Mouse (Mus musculus) stomach, postnatal 0 days (tissue): ENCODE data around the gene Tars2. TPM values are rescaled to one million over a fixed set of nuclear protein-coding genes. Genes with fewer than 3 reads are reported as not detected.

Source experiments
- ATAC-seq: fragments of 200-750 bp; cut with Nextera tagmentation; 2 replicates; pipeline ENCODE4 v1.8.0; 2017; ENCODE audit not compliant: low FRiP score, low TSS enrichment
- DNase-seq: peaks from one replicate; pipeline ENCODE4 v3.0.0-alpha.2; 2016; ENCODE audit warnings: low spot score
- H3K27ac ChIP-seq: fragments of 300-500 bp; sonication (generic); replicated peaks from 2 replicates; pipeline ENCODE4 v1.5.1; 2014; ENCODE audit warnings: mild to moderate bottlenecking, control low read depth
- H3K27me3 ChIP-seq: fragments of 300-500 bp; sonication (generic); 2 replicates; pipeline ENCODE4 v1.6.1; 2014; ENCODE audit warnings: low read length; ENCODE audit not compliant: control insufficient read depth, insufficient read depth
- H3K36me3 ChIP-seq: fragments of 300-500 bp; sonication (generic); 2 replicates; pipeline ENCODE4 v1.6.1; 2014; ENCODE audit warnings: low read length, mixed read lengths; ENCODE audit not compliant: control insufficient read depth, insufficient read depth
- H3K4me1 ChIP-seq: fragments of 300-500 bp; sonication (generic); replicated peaks from 2 replicates; pipeline ENCODE4 v1.6.1; 2014; ENCODE audit warnings: antibody characterized with exemption; ENCODE audit not compliant: control insufficient read depth, insufficient read depth
- H3K4me2 ChIP-seq: fragments of 300-500 bp; sonication (generic); replicated peaks from 2 replicates; pipeline ENCODE4 v1.6.1; 2014; ENCODE audit warnings: low read depth, mild to moderate bottlenecking, control low read depth, moderate library complexity
- H3K4me3 ChIP-seq: fragments of 300-500 bp; sonication (generic); 2 replicates; pipeline ENCODE4 v1.5.1; 2014; ENCODE audit warnings: low read depth, low read length, control low read depth
- H3K9ac ChIP-seq: fragments of 300-500 bp; sonication (generic); 2 replicates; pipeline ENCODE4 v1.6.1; 2014; ENCODE audit warnings: mild to moderate bottlenecking, low read length, control low read depth, mixed read lengths
- H3K9me3 ChIP-seq: fragments of 300-500 bp; sonication (generic); 2 replicates; pipeline ENCODE4 v1.6.1; 2016; ENCODE audit warnings: low read length; ENCODE audit not compliant: control insufficient read depth
- CTCF ChIP-seq: IDR thresholded peaks from 2 replicates; pipeline ENCODE4 v1.5.1; 2016; ENCODE audit warnings: antibody characterized with exemption, low read depth, mild to moderate bottlenecking, moderate library complexity
- EP300 ChIP-seq: optimal IDR thresholded peaks from 2 replicates; pipeline ENCODE3; 2016; ENCODE audit warnings: antibody characterized with exemption
- WGBS: fragments of 180-500 bp; shearing (Covaris S2); extraction: QIAGEN DNeasy Blood & Tissue Kit; methylation state at CpG from one replicate; pipeline ENCODE4 v1.1.7; 2014; 5-methylcytosine and 5-hydroxymethylcytosine counted together
- polyA plus RNA-seq: library from polyadenylated mRNA; unstranded; fragments of >200 nt; fragmentation: Nextera tagmentation; extraction: Ambion mirVana; gene quantifications from 2 replicates; pipeline ENCODE4 v1.2.1, GENCODE M21; 2015

Gene Tars2
- polyA plus RNA-seq, 1 experiment from 2014 or later: 22.4 TPM

DNA sequence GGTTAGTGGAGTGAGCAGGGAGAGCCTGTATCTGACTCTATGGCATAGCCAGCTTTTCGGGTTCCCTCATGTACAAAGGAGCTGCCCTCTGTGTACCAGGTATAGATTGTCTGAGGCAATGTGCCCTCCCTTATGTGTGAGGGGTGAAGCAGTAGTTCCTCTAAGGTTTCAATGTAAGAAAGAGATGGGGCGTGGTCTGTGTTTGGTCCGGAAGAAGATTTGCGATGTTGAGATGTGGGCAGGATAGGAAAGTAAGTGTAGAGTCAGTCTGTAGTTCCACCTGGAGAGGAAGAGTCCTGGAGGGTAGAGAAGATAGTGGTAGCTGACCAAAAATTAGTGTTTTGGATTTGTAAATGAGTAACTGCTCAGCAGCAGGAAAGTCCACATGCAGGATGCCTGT lies 51.0 kb downstream of the Tars2 start:
- ATAC-seq: no peak
- Histone ChIP-seq H3K9me3 (no peaks in the 10 kb centered on the region), H3K27ac (no peak overlapping the region), H3K4me1 (no peaks in the 10 kb centered on the region), H3K9ac (no peak overlapping the region), H3K4me3 (no peak overlapping the region), H3K27me3 (no peaks in the 10 kb centered on the region), H3K4me2 (no peak overlapping the region), H3K36me3 (no peaks in the 10 kb centered on the region)
- TF ChIP-seq EP300 (no peak), CTCF (no peak)
- WGBS: 74% methylated on average over 4 of the region's 4 CpGs
- DNase-seq: no peak

DNA sequence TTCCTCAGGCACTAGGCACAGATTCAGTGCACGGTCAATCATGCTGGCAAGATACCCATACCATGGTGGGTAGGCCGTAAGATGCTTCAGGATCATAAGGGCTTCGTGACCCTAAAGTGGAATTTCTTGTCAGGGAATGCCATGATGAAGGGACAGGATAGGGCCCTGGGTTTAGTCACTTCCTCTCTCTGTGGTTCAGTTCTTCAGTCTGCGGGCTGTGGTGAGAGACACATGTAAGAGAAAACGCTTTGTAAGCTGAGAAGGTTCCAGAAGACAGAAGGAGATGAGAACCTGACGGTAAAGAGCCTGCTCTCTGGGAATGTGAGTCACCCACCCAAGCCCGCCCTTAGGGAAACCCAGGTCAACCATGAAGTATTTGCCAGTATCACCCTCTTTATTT lies 52.5 kb downstream of the Tars2 start:
- no peak for DNase-seq
- H3K27me3 ChIP-seq: no peaks in the 10 kb centered on the region
- no peak overlapping the region for H3K4me2 ChIP-seq
- 79% methylated on average over 7 of the region's 7 CpGs for WGBS
- H3K36me3 ChIP-seq: no peaks in the 10 kb centered on the region
- H3K27ac ChIP-seq: no peak overlapping the region
- H3K9me3 ChIP-seq: no peaks in the 10 kb centered on the region
- no peaks in the 10 kb centered on the region for H3K4me1 ChIP-seq
- ATAC-seq: no peak
- H3K9ac ChIP-seq: no peak overlapping the region
- H3K4me3 ChIP-seq: no peak overlapping the region
- TF ChIP-seq CTCF (no peak), EP300 (no peak)

DNA sequence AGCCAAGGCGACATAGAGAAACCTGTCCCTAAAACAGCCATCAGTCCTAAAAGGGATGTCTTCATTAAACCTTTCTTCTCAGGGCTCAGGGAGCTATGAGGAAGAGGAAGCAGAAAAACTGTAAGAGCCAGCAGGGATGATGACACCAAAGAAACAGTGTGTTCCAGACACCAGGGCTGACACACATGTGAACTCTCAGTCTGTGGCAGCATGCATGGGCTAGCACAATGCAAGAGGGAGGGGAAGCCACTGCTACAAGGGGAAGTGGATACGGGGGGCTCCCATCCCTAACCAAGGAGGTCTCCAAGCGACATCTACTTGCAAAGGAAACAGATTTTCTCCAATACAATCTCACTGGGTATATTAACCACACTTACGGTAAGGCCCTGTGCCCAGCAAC lies 53.7 kb downstream of the Tars2 start:
- no peaks in the 10 kb centered on the region for H3K36me3 ChIP-seq
- DNase-seq (no peak), ATAC-seq (no peak)
- 0 out of 2 replicates have a peak, but pooled peaks cover 4% of the 10 kb centered on the region for H3K4me1 ChIP-seq
- H3K27me3 ChIP-seq: no peaks in the 10 kb centered on the region
- no peak overlapping the region for H3K27ac ChIP-seq
- 88% methylated on average over 4 of the region's 4 CpGs for WGBS
- H3K4me3 ChIP-seq: no peak overlapping the region
- no peaks in the 10 kb centered on the region for H3K9me3 ChIP-seq
- H3K4me2 ChIP-seq: no peak overlapping the region
- no peak overlapping the region for H3K9ac ChIP-seq
- TF ChIP-seq CTCF (no peak), EP300 (no peak)

DNA sequence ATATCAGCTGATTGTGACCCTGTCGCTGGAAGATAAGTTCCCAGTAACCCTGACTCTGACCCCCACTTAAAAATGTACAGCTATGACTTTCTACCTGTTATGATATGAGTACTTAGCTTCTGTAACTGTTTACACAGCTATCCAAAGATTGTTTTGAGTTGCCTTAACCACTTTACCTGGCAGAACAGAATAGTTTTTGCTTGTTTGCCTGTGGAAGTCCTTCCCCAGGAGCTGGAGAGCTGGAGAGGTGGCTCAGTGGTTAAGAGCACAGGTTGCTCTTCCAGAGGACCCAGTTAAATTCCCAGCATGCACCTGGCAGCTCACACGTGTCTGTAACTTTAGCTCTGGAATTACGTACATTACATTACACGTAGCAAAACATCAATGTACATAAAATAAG lies 55.4 kb downstream of the Tars2 start:
- Histone ChIP-seq H3K4me1 (0 out of 2 replicates have a peak, but pooled peaks cover 9% of the 10 kb centered on the region), H3K9ac (no peak overlapping the region), H3K4me3 (no peak overlapping the region), H3K36me3 (no peaks in the 10 kb centered on the region), H3K27ac (no peak overlapping the region), H3K9me3 (no peaks in the 10 kb centered on the region), H3K4me2 (no peak overlapping the region), H3K27me3 (no peaks in the 10 kb centered on the region)
- DNase-seq (no peak), ATAC-seq (no peak)
- WGBS: 72% methylated on average over 4 of the region's 4 CpGs
- TF ChIP-seq CTCF: no peak
- no peak for TF ChIP-seq EP300

DNA sequence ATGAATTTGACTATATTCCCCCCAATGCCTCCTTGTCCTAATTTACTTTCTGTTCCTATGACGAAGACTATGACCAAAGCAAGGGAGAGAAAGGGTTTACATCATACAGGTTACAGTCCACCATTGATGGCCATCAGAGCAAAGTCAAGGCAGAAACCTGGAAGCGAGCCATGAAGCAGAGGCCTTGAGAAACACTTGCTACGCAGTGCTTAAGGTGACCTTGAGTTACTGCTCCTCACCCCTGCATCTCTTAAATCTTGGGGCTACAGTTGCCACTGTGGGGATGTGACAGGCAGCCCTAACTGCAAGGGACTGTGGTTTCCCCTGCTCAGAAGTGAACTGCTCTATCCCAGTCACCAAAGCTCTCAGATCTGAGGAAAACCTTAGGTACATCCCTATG lies 56.7 kb downstream of the Tars2 start:
- Histone ChIP-seq H3K4me2 (no peak overlapping the region), H3K27ac (no peak overlapping the region), H3K9ac (no peak overlapping the region), H3K27me3 (no peaks in the 10 kb centered on the region), H3K9me3 (no peaks in the 10 kb centered on the region), H3K4me1 (0 out of 2 replicates have a peak, but pooled peaks cover 9% of the 10 kb centered on the region), H3K36me3 (no peaks in the 10 kb centered on the region), H3K4me3 (no peak overlapping the region)
- ATAC-seq: no peak
- 92% methylated on average over 3 of the region's 3 CpGs for WGBS
- TF ChIP-seq CTCF (no peak), EP300 (no peak)
- no peak for DNase-seq

DNA sequence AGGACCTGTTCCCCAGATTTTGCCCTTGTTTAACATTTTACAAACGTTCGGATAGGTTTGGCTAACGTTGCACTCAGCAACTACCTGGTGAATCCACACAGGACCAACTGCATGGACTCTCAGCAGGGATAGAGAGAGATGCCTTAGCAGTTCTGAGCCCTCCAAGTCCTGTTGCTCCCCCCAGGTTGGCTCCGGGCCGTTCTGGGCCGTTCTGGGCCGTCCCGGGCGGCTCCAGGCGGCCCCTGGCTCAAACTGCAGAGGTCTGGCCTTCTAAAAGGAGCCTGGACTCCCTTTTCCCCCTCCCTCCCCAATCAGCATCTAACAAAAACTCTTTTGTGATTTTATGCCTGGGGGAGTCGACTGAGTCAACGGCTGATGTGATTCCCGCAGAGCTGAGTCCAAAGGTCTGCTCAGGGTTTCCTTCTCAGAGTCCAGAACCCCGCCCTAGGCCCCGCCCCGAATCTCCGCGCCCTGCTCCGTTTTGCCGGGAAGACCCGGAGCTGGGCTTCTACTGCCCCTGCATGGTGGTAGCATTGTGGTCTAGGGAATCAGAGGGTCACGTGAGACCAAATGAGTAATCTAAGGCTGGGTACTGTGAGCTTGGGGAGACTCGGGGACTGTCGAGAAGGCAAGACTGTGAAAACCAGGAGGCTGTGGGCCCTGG lies 58.0 kb downstream of the Tars2 start:
- Histone ChIP-seq H3K9me3 (no peaks in the 10 kb centered on the region), H3K4me3 (peak overlapping the region; percentile 23), H3K27ac (peak overlapping the region; percentile 91), H3K9ac (peak overlapping the region; percentile 63), H3K4me1 (0 out of 2 replicates have a peak, but pooled peaks cover 9% of the 10 kb centered on the region), H3K36me3 (no peaks in the 10 kb centered on the region), H3K4me2 (peak overlapping the region; percentile 58), H3K27me3 (no peaks in the 10 kb centered on the region)
- WGBS: 4% methylated on average over 24 of the region's 24 CpGs
- peak; percentile 96 for ATAC-seq
- TF ChIP-seq EP300 (peak; percentile 16), CTCF (peak; percentile 66)
- DNase-seq: peak; percentile 97
